Mouse (Mus musculus): ENCODE data around the gene Nsun4. TPM values are rescaled to one million over a fixed set of nuclear protein-coding genes. Genes with fewer than 3 reads are reported as not detected.

The Nsun4 gene
- polyA plus RNA-seq (2014; fragmentation: Illumina TruSeq; extraction: RNeasy Lipid Tissue Mini Kit (QIAGEN cat#74804); ENCODE audit: low read depth, low replicate concordance): 18.1 TPM

GRCm38 (mm10) chr4:116053399-116053961 is at the start of gene Nsun4:
TSS of gene Nsun4 (minus strand) at chr4:116053876.

GRCm38 (mm10) chr4:116074861-116075620 is 21.4 kb upstream of the Nsun4 start, which contains the start of the genes Uqcrh and Lrrc41:
TSS of gene Uqcrh (minus strand) at chr4:116075071.
TSS of gene Lrrc41 (plus strand) at chr4:116075269.

GRCm38 (mm10) chr4:116017902-116018746 is 35.6 kb downstream of the Nsun4 start, which contains the start of gene Faah:
TSS of gene Faah (minus strand) at chr4:116017926.

Other genes with a start within 250 kb of the Nsun4 start
- 15.3 TPM for gene Mob3c, start 225.8 kb downstream of the Nsun4 start, polyA plus RNA-seq (2014; fragmentation: Illumina TruSeq; extraction: RNeasy Lipid Tissue Mini Kit (QIAGEN cat#74804); ENCODE audit: low read depth, low replicate concordance)
- 15.5 TPM for gene Mknk1, start 214.7 kb downstream of the Nsun4 start, polyA plus RNA-seq (2014; fragmentation: Illumina TruSeq; extraction: RNeasy Lipid Tissue Mini Kit (QIAGEN cat#74804); ENCODE audit: low read depth, low replicate concordance)
- gene Kncn, start 169.5 kb downstream of the Nsun4 start, polyA plus RNA-seq (2014; fragmentation: Illumina TruSeq; extraction: RNeasy Lipid Tissue Mini Kit (QIAGEN cat#74804); ENCODE audit: low read depth, low replicate concordance): not detected
- gene 6430628N08Rik, start 163.2 kb downstream of the Nsun4 start, polyA plus RNA-seq (2014; fragmentation: Illumina TruSeq; extraction: RNeasy Lipid Tissue Mini Kit (QIAGEN cat#74804); ENCODE audit: low read depth, low replicate concordance): not detected
- gene Dmbx1, start 114.0 kb downstream of the Nsun4 start, polyA plus RNA-seq (2014; fragmentation: Illumina TruSeq; extraction: RNeasy Lipid Tissue Mini Kit (QIAGEN cat#74804); ENCODE audit: low read depth, low replicate concordance): not detected
- gene Faah, start 36.0 kb downstream of the Nsun4 start, polyA plus RNA-seq (2014; fragmentation: Illumina TruSeq; extraction: RNeasy Lipid Tissue Mini Kit (QIAGEN cat#74804); ENCODE audit: low read depth, low replicate concordance): 0.52 TPM
- 287 TPM for gene Uqcrh, start 21.2 kb upstream of the Nsun4 start, polyA plus RNA-seq (2014; fragmentation: Illumina TruSeq; extraction: RNeasy Lipid Tissue Mini Kit (QIAGEN cat#74804); ENCODE audit: low read depth, low replicate concordance)
- gene Lrrc41, start 21.4 kb upstream of the Nsun4 start, polyA plus RNA-seq (2014; fragmentation: Illumina TruSeq; extraction: RNeasy Lipid Tissue Mini Kit (QIAGEN cat#74804); ENCODE audit: low read depth, low replicate concordance): 6.2 TPM
- 0.64 TPM for gene Rad54l, start 69.8 kb upstream of the Nsun4 start, polyA plus RNA-seq (2014; fragmentation: Illumina TruSeq; extraction: RNeasy Lipid Tissue Mini Kit (QIAGEN cat#74804); ENCODE audit: low read depth, low replicate concordance)
- gene Pomgnt1, start 70.0 kb upstream of the Nsun4 start, polyA plus RNA-seq (2014; fragmentation: Illumina TruSeq; extraction: RNeasy Lipid Tissue Mini Kit (QIAGEN cat#74804); ENCODE audit: low read depth, low replicate concordance): 10.8 TPM
- 4.3 TPM for gene Lurap1, start 97.5 kb upstream of the Nsun4 start, polyA plus RNA-seq (2014; fragmentation: Illumina TruSeq; extraction: RNeasy Lipid Tissue Mini Kit (QIAGEN cat#74804); ENCODE audit: low read depth, low replicate concordance)
- gene Tspan1, start 113.7 kb upstream of the Nsun4 start, polyA plus RNA-seq (2014; fragmentation: Illumina TruSeq; extraction: RNeasy Lipid Tissue Mini Kit (QIAGEN cat#74804); ENCODE audit: low read depth, low replicate concordance): not detected
- gene 1700042G07Rik, start 119.5 kb upstream of the Nsun4 start, polyA plus RNA-seq (2014; fragmentation: Illumina TruSeq; extraction: RNeasy Lipid Tissue Mini Kit (QIAGEN cat#74804); ENCODE audit: low read depth, low replicate concordance): not detected
- gene Gm49337, start 119.5 kb upstream of the Nsun4 start, polyA plus RNA-seq (2014; fragmentation: Illumina TruSeq; extraction: RNeasy Lipid Tissue Mini Kit (QIAGEN cat#74804); ENCODE audit: low read depth, low replicate concordance): 6.3 TPM
- 37.9 TPM for gene Pik3r3, start 167.7 kb upstream of the Nsun4 start, polyA plus RNA-seq (2014; fragmentation: Illumina TruSeq; extraction: RNeasy Lipid Tissue Mini Kit (QIAGEN cat#74804); ENCODE audit: low read depth, low replicate concordance)